Mouse (Mus musculus) MEL-GATA-1-ER (cell line): ENCODE data around the gene Plcd3.

Experiments used
- DNase-seq: peaks from one replicate; pipeline ENCODE4 v3.0.0-alpha.2; 2012; ENCODE audit warnings: low read depth; ENCODE audit errors: extremely low read depth

The Plcd3 gene

GRCm38 (mm10) chr11:103098531-103099190 lies 2.8 kb downstream of the Plcd3 start:
- no peak for DNase-seq

GRCm38 (mm10) chr11:103096979-103097894 lies 4.2 kb downstream of the Plcd3 start:
- DNase-seq: no peak

DNA sequence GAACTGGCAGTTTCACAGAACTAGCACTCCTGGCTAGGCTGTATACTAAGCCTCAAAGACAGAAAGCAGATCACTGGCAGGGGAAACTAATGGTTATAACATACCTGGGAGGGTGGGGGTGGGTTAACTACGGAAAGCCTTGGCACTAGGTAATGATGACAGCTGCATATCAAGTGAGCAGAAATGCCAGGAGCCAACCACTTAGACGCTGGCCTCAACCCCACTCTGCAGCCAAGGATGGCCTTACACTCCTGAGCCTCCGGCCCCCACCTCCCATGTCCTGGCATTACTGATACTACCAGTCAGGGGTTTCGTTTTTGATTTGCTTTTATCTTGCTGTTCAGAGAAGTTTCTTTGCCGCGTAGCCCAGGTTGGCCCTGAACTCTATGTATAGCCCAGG lies 5.7 kb downstream of the Plcd3 start:
- no peak for DNase-seq

DNA sequence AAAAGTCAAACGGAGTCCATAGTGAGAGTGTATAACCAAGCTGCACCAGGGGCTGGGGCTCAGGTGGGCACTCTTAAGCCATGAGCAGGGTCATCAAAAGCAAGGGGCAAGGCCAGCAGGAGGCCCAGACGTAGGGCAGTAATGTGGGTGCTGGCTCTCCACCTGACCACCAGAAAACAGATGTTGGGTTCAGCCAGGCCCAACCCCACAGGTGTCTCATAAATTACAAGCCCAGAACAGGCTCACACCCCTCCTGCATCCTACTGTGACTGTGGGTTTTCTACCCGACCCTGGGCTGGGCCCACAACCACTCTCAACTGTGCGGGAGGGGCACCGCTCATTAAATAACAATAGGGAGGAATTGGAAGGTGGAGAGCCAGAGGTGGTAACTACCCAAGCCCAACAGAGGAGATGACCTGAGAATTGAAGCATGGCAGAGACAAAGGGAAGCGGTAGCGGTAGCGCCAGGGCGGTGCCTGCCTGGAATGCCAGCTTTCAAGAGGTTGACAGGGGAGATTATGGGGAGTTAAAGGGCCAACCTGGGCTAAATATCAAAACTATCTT lies 6.3 kb downstream of the Plcd3 start:
- no peak for DNase-seq

DNA sequence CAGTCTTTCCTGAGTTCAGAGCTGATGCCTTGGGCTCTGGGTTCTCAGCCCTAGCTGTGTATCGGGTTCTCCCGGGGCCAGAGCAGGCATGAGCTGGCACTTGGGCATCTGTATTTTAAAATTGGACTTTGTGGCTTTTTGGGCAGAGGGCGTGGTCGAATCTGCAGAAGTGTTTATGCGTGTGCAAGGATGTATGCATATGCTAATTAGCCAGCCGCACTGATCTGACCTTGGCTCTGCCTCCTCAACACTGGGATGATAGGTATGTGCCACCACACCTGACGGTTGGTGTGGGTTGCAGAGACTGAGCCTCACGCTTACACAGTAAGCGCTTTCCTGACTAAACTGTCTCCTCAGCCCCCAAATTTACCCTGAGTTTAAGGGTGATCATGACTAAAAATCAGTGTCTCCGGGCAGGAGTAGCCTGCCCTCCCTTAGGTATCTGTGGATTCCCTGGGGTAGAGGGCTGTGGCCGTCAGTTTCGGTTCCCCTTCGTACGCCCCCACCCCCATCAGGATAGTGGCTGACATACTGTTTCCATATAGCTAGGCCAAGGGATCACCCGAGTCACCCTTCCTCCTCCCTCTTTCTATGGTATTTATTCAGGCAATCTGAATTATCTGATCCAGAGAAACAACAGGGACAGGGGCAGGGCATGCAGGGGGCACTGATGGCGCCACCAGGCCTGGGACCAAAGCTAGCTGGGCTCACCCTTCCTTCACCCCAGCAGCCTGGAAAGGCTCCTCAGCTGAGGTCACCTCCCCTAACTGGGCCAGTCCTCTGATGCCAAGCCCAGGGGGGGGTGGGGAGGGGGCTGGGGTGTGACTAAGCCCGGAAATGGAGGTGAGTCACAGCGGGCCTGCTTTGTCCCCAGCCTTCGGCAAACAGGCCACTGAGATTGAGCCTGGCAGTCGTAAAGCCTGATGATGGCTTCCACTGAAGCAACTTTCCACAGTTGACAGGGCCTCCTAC lies 7.3 kb downstream of the Plcd3 start:
- DNase-seq: no peak

- no peak for DNase-seq
Measured at GRCm38 (mm10) chr11:103093306-103093705, 8.2 kb downstream of the Plcd3 start.

GRCm38 (mm10) chr11:103081631-103082030 lies 19.8 kb downstream of the Plcd3 start:
- no peak for DNase-seq

DNA sequence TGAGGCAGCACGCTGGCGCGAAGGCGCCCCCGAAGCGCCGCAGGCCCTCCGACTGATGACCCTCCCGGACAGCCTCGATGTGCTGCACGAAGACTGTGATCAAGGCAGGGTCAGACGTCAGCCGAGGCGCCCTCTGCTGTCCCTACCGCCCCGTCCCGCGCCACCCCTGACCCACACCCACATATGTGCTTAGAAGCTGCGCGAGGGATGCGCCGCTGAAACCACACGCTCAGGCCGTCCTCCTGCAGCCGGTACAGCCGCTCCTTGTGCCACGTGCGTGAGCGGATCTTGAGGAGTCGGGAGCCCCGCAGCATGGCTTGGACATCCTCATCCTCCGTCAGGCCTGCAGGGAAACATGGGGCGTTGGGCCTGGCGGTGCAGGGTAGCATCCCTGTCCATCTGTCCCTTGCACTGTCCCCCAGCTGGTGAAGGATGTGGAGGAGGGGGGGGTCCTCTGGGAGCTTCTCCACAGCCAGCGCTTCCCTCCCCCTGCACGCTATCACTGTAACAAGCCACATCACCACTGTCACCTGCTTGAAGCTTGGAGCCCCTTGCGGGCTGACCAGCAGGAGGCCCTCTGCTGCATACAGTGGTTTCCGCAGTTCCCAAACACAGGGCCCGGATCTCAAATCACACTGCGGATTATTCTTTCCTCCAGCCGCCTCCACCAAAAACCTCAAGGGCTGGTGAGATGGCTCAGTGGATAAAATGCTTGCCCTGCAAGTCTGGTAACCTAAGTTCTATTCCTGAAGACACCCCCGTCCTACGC lies 21.0 kb downstream of the Plcd3 start:
- DNase-seq: no peak

DNA sequence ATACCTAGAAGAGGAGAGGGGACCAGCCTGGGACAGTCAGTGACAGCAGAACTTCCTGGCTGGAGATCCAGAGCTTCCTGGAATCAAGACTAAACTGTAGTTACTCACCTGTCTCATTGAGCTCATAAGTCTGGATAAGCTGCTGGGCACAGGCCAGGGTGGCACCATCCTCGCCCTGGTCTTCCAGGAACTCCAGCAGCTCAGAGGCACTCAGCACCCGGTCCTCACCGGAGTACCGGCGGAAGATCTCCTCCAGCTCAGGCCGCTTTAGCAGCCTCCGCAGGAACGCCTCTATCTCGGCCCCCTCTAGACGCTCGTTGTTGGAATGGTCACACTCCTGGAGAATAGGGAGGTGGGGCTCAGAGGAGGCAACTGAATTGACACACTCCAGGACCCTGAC lies 23.3 kb downstream of the Plcd3 start:
- no peak for DNase-seq

DNA sequence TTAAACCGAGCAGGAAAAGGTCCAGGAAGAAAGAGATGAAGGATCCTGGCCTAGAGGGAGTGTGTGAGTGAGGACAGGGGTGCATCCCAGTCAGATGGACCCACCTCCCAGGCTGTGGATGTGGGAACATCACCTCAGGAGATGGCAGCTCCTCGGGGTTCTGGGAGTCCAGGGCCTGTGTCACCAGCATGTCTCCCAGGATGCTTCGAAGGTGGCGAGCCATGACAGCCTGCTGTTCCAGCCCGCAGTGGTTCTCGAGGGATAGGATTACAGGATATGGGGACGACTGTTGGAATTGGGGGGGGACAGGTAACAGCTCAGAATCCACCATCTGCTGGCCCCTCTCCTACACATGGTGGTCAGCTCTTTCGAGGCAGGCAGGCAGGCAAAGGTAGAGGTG lies 24.9 kb downstream of the Plcd3 start:
- no peak for DNase-seq

- no peak for DNase-seq
Measured at GRCm38 (mm10) chr11:103076010-103076409, 25.4 kb downstream of the Plcd3 start.

DNA sequence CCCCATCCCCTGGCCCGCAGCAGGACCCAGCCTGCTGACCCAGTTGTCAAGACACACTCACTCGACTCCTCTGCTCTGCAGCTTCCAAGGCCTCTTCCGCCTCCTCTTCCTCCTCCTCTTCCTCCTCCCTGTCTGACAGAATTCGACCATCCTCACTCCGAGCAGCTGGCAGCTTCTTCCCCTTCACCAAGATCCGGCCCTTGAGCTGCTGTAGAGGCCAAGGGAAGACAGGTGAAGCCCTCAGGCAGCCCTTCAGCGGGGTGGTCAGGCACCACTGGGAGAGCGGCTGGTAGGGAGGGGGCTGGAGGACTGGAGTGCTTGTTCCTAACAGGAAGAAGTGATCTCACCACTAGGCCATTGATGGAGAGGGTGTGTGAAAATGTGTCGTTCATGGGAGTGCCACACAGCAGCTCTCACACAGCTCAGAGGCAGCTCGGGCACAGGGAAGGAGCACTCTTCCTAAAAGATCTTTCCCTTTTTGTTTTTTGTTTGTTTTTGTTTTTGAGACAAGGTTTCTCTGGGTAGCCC lies 26.6 kb downstream of the Plcd3 start:
- DNase-seq: no peak

- DNase-seq: no peak
Measured at GRCm38 (mm10) chr11:103074121-103074650, 27.3 kb downstream of the Plcd3 start.

DNA sequence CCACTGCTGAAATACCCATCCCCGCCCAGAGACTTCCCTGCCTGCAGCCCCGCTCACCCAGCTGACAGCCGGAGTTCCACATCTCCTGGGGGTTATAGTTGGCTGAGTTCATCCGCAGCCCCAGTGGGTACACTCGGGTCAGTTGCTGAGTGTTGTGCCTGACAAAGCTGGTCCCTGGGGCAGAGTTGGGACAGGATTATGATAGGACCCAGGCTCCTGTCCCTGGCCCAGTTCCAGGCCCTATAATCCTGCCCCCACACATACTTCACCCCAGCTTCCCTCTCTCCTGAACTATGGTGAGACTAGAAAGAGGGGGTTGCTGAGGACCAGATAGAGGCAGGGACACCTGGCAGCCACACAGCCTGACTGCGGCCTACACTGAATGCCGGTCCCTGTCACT lies 27.8 kb downstream of the Plcd3 start:
- no peak for DNase-seq

DNA sequence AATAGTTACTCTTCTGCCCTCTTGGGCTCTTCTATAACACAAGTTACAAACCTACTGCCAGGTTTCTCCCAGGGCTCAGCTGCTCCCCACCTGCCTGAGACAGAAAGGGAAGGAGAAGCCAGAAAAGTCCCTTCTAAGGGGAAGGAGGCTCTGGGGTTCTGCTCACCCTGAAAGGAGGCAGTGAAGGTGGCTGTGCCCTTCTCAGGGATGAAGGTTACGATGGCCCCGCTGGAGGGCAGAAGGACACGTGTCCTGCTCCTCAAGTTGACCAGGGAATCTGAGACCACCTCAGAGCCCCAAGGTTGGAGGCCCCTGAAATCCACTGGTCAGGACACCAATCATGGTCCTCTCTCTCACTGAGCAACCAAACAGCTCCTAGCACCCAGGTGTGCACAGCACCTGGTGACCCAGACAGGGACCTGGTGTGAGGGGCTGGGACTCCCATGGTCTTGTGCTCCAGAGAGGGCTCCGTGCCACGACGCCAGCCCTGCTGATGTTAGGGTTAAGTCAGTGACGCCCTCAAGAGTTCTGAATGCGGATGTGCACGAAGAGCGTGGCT lies 31.1 kb downstream of the Plcd3 start:
- no peak for DNase-seq

DNA sequence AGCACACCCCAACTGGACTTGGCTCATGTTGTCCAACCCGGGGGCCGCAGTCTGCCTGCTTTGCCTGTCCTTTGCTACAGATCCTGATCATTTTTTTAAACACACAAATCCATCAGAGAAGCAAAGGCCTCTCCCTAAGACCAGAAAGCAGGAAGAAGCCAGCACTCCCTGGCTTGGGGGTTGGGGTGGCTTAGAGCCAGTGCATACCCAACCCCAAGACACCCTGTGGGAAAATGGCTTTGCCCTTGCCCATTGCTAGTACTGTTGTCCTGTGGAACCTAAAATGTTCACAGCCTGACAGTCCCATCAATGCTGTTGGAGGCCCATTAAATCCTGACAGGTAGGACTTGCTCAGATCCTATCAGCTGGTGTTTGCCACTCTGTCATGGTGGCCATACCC lies 31.7 kb downstream of the Plcd3 start:
- DNase-seq: no peak

GRCm38 (mm10) chr11:103068884-103069283 lies 32.6 kb downstream of the Plcd3 start:
- DNase-seq: no peak

DNA sequence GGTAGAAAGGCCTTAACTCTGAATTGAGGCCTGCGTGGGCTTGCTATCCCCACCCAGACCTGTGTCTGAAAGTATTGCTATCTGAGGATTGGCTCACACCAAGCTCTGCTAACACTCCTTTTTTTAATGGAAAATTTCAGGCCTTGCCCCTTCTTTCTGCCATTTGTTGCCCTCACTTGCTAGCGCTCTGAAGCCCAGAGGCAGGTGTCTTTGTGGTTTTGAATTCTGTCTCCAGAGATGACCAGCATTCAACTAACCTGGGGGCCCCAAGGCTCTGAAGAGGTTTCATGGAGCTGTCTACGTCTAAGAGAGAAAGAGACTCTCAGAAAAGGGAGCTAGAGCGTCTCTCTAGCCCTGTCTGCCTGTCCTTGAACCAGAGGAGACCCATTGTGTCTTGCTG lies 33.2 kb downstream of the Plcd3 start:
- no peak for DNase-seq

- no peak for DNase-seq
Measured at GRCm38 (mm10) chr11:103067457-103068001, 33.9 kb downstream of the Plcd3 start.

GRCm38 (mm10) chr11:103067051-103067361 lies 34.5 kb downstream of the Plcd3 start:
- DNase-seq: no peak
